ENCODE assay signal across 8 mouse cellular contexts in genomic region chr10:43479436-43480157, GRCm38 (mm10). TPM values are rescaled to one million over a fixed set of nuclear protein-coding genes. Genes with fewer than 3 reads are reported as not detected.
A peak's percentile ranks its signal among the peaks of the same experiment; 100 is the strongest.
DNase-seq lines count a peak whose midpoint lies in the region; ATAC-seq and TF ChIP-seq lines count a peak whose summit lies in the region.

No protein-coding gene starts in this region.

- peak; percentile 80 for DNase-seq in c-Kit-positive CD71-positive TER-119-positive erythroid progenitor cells, embryonic 14.5 days (ENCODE audit: low spot score)
- peak; percentile 87 to 92 for DNase-seq in heart, postnatal 10 days
- DNase-seq in layer of hippocampus, adult 18-20 months (ENCODE audit: low spot score in 2 of 2) = peak; percentile 78 to 79
- peak; percentile 83 for DNase-seq in lung, adult 2 months
- DNase-seq in testis, postnatal 14 days (ENCODE audit: low spot score) = peak; percentile 86

- H3K4me2 ChIP-seq in forebrain, embryonic 12.5 days = peak overlapping the region; percentile 93
- peak overlapping the region; percentile 98 for H3K4me2 ChIP-seq in neural tube, embryonic 15.5 days

- H3K27me3 ChIP-seq in E14TG2a.4 (ENCODE audit: insufficient read depth, low read length) = no peaks in the 10 kb centered on the region
- H3K27me3 ChIP-seq in forebrain, embryonic 12.5 days = no peaks in the 10 kb centered on the region
- H3K27me3 ChIP-seq in neural tube, embryonic 15.5 days (replicated peaks) = no peaks in the 10 kb centered on the region

- intact Hi-C loops in heart, postnatal 10 days (cut with DNase I) = loop anchor here (1.0 to 2.0 kb wide), 2 partner anchors 25 to 62 kb away; no protein-coding TSS in a partner anchor

- WGBS in forebrain, embryonic 12.5 days = under 1% methylated on average over 85 of the region's 103 CpGs
- under 1% methylated on average over 98 of the region's 103 CpGs for WGBS in lung, adult 2 months
- under 1% methylated on average over 74 of the region's 103 CpGs for WGBS in neural tube, embryonic 15.5 days

- H3K27ac ChIP-seq in forebrain, embryonic 12.5 days = peak overlapping the region; percentile 98
- peak overlapping the region; percentile 96 for H3K27ac ChIP-seq in neural tube, embryonic 15.5 days (replicated peaks)

- peak; percentile 85 for ATAC-seq in forebrain, embryonic 12.5 days (ENCODE audit: low FRiP score)
- ATAC-seq in neural tube, embryonic 15.5 days (ENCODE audit: low FRiP score) = peak; percentile 90

- no peaks in the 10 kb centered on the region for H3K9me3 ChIP-seq in E14TG2a.4 (ENCODE audit: low read length)
- no peaks in the 10 kb centered on the region for H3K9me3 ChIP-seq in forebrain, embryonic 12.5 days
- H3K9me3 ChIP-seq in neural tube, embryonic 15.5 days (replicated peaks) = no peaks in the 10 kb centered on the region

- peak overlapping the region; percentile 97 for H3K9ac ChIP-seq in forebrain, embryonic 12.5 days
- H3K9ac ChIP-seq in neural tube, embryonic 15.5 days (replicated peaks) = peak overlapping the region; percentile 81

- no peak for TF ChIP-seq CTCF in E14TG2a.4 (conservative IDR thresholded peaks at IDR 0.05; ENCODE audit: low read length)
- no peak for TF ChIP-seq CTCF in lung, adult 2 months (IDR thresholded peaks at IDR 0.05; ENCODE audit: insufficient read depth, low read length)

- H3K36me3 ChIP-seq in E14TG2a.4 (ENCODE audit: insufficient read depth, low read length) = peaks cover 12% of the 10 kb centered on the region
- H3K36me3 ChIP-seq in forebrain, embryonic 12.5 days (replicated peaks) = no peaks in the 10 kb centered on the region
- no peaks in the 10 kb centered on the region for H3K36me3 ChIP-seq in neural tube, embryonic 15.5 days

- peak; percentile 55; the same call in 1 of the 2 replicates for TF ChIP-seq POLR2A in lung, adult 2 months (IDR thresholded peaks at IDR 0.05; ENCODE audit: borderline replicate concordance, extremely low read depth, low read depth, low read length)

- peak overlapping the region; percentile 87 for H3K4me3 ChIP-seq in E14TG2a.4 (replicated peaks; ENCODE audit: low read length)
- H3K4me3 ChIP-seq in forebrain, embryonic 12.5 days (replicated peaks) = peak overlapping the region; percentile 85
- H3K4me3 ChIP-seq in lung, adult 2 months (replicated peaks; ENCODE audit: extremely low read depth, low read depth, low read length) = peak overlapping the region; percentile 91
- peak overlapping the region; percentile 88 for H3K4me3 ChIP-seq in neural tube, embryonic 15.5 days (replicated peaks)

- peaks cover 70% of the 10 kb centered on the region for H3K4me1 ChIP-seq in E14TG2a.4 (replicated peaks; ENCODE audit: low read depth, low read length)
- peaks cover 52% of the 10 kb centered on the region for H3K4me1 ChIP-seq in forebrain, embryonic 12.5 days
- peaks cover 8% of the 10 kb centered on the region for H3K4me1 ChIP-seq in lung, adult 2 months (ENCODE audit: control insufficient read depth, insufficient read depth, low read length)
- H3K4me1 ChIP-seq in neural tube, embryonic 15.5 days = peaks cover 41% of the 10 kb centered on the region

RNA-seq across cellular contexts. Expression of gene Bend3, which starts 1.0 kb away (rescaled TPM):
- polyA plus RNA-seq in forebrain, embryonic 12.5 days (2016; fragmentation: Nextera tagmentation; extraction: Ambion mirVana) = 6.3 and 7.5 TPM in 2 replicates
- total RNA-seq in heart, postnatal 10 days (2021) = 10 to 100 TPM in 1 of 2 experiments, 1 to 10 TPM in 1; 8.7 to 11.0 TPM
- 1 to 10 TPM; 3.4 to 4.7 TPM for total RNA-seq in layer of hippocampus, adult 18-20 months (2021)
- polyA plus RNA-seq in lung, adult 2 months (2012; rRNA removed) = 3.1 and 4.0 TPM in 2 replicates
- polyA plus RNA-seq in neural tube, embryonic 15.5 days (2015; fragmentation: Nextera tagmentation; extraction: Ambion mirVana) = 2.5 and 2.9 TPM in 2 replicates

RNA-seq across cellular contexts. Expression of gene Gm9803, which starts 44.3 kb away (rescaled TPM):
- 14.1 and 17.0 TPM in 2 replicates for polyA plus RNA-seq in forebrain, embryonic 12.5 days (2016; fragmentation: Nextera tagmentation; extraction: Ambion mirVana)
- 10 to 100 TPM in 1 of 2 experiments, 1 to 10 TPM in 1; 5.0 to 12.9 TPM for total RNA-seq in heart, postnatal 10 days (2021)
- 10 to 100 TPM; 13.9 to 16.4 TPM for total RNA-seq in layer of hippocampus, adult 18-20 months (2021)
- polyA plus RNA-seq in lung, adult 2 months (2012; rRNA removed) = 44.3 and 73.8 TPM in 2 replicates
- 17.6 and 25.6 TPM in 2 replicates for polyA plus RNA-seq in neural tube, embryonic 15.5 days (2015; fragmentation: Nextera tagmentation; extraction: Ambion mirVana)

Comparison
In these comparisons a context has a peak if more than half of its experiments do, and no peak if none do; other contexts are left out.
1. Peak in every context shown above with its lines: DNase-seq, ATAC-seq, H3K4me3 ChIP-seq and H3K27ac ChIP-seq.